Mouse (Mus musculus) liver, embryonic 12.5 days (tissue): ENCODE results near the gene Gm10647. TPM values are rescaled to one million over a fixed set of nuclear protein-coding genes. Genes with fewer than 3 reads are reported as not detected.
"Not testable (repeated sequence)": the region's sequence is repeated elsewhere in the genome, so short reads cannot be mapped to it uniquely, and the experiment has no call there.

Experiments
- ATAC-seq: fragments of 200-750 bp; cut with Nextera tagmentation; 2 replicates; pipeline ENCODE4 v1.8.0; 2017; ENCODE audit warnings: moderate number of reproducible peaks, mild to moderate bottlenecking, moderate library complexity
- H3K27ac ChIP-seq: fragments of 300-500 bp; sonication (generic); 2 replicates; pipeline ENCODE4 v1.5.1; 2016; ENCODE audit warnings: mild to moderate bottlenecking
- H3K27me3 ChIP-seq: fragments of 300-500 bp; sonication (generic); replicated peaks from 2 replicates; pipeline ENCODE4 v1.6.1; 2016; ENCODE audit warnings: mild to moderate bottlenecking, moderate library complexity
- H3K36me3 ChIP-seq: fragments of 300-500 bp; sonication (generic); 2 replicates; pipeline ENCODE4 v1.6.1; 2016; ENCODE audit warnings: mild to moderate bottlenecking, moderate library complexity
- H3K4me1 ChIP-seq: fragments of 300-500 bp; sonication (generic); 2 replicates; pipeline ENCODE4 v1.6.1; 2016
- H3K4me2 ChIP-seq: fragments of 300-500 bp; sonication (generic); 2 replicates; pipeline ENCODE4 v1.6.1; 2016; ENCODE audit warnings: mild to moderate bottlenecking, moderate library complexity
- H3K4me3 ChIP-seq: fragments of 300-500 bp; sonication (generic); 2 replicates; pipeline ENCODE4 v1.5.1; 2016; ENCODE audit warnings: mild to moderate bottlenecking, moderate library complexity
- H3K9ac ChIP-seq: fragments of 300-500 bp; sonication (generic); 2 replicates; pipeline ENCODE4 v1.6.1; 2016; ENCODE audit warnings: mild to moderate bottlenecking, moderate library complexity
- H3K9me3 ChIP-seq: fragments of 300-500 bp; sonication (generic); replicated peaks from 2 replicates; pipeline ENCODE4 v1.6.1; 2016; ENCODE audit warnings: mild to moderate bottlenecking, moderate library complexity
- WGBS: fragments of 180-500 bp; shearing (Covaris S2); methylation state at CpG from one replicate; pipeline ENCODE4 v1.1.7; 2016; ENCODE audit not compliant: insufficient replicate concordance; 5-methylcytosine and 5-hydroxymethylcytosine counted together
- polyA plus RNA-seq: library from polyadenylated mRNA; unstranded; fragments of >200 nt; fragmentation: Nextera tagmentation; extraction: Ambion mirVana; gene quantifications from 2 replicates; pipeline ENCODE4 v1.2.1, GENCODE M21; 2016

The Gm10647 gene
- polyA plus RNA-seq = 0.07 and 0.15 TPM in 2 replicates

- no peak for ATAC-seq
- peaks cover 20% of the 10 kb centered on the region for H3K4me1 ChIP-seq
- H3K27ac ChIP-seq = peak within 1 kb of the TSS; percentile 80; the same call in 1 of the 2 replicates
- H3K9ac ChIP-seq = peak within 1 kb of the TSS; percentile 43
- peaks cover 24% of the 10 kb centered on the region for H3K27me3 ChIP-seq
- H3K9me3 ChIP-seq = no peaks in the 10 kb centered on the region
- peak within 1 kb of the TSS; percentile 97 for H3K4me2 ChIP-seq
- no peaks in the 10 kb centered on the region for H3K36me3 ChIP-seq
- H3K4me3 ChIP-seq = peak within 1 kb of the TSS; percentile 63
- 71% methylated on average over 5 of the region's 5 CpGs for WGBS
Observed at GRCm38 (mm10) chr9:66796739-66797138, at the start of gene Gm10647. Gene Gm10647 (plus strand): TSS chr9:66797039.

- H3K9ac ChIP-seq = no peak overlapping the region
- H3K27ac ChIP-seq = no peak overlapping the region
- no peaks in the 10 kb centered on the region for H3K27me3 ChIP-seq
- H3K9me3 ChIP-seq = no peaks in the 10 kb centered on the region
- no peak overlapping the region for H3K4me2 ChIP-seq
- no peaks in the 10 kb centered on the region for H3K36me3 ChIP-seq
- no peaks in the 10 kb centered on the region for H3K4me1 ChIP-seq
- no peak for ATAC-seq
- no peak overlapping the region for H3K4me3 ChIP-seq
- WGBS = 77% methylated on average over 15 of the region's 15 CpGs
Observed at GRCm38 (mm10) chr9:66748390-66748789, 48.4 kb upstream of the Gm10647 start.

GRCm38 (mm10) chr9:66752849-66753248, 44.0 kb upstream of the Gm10647 start:
- Histone ChIP-seq H3K4me2 (no peak overlapping the region), H3K9me3 (no peaks in the 10 kb centered on the region), H3K4me3 (no peak overlapping the region), H3K27me3 (no peaks in the 10 kb centered on the region), H3K36me3 (no peaks in the 10 kb centered on the region), H3K9ac (no peak overlapping the region), H3K27ac (no peak overlapping the region), H3K4me1 (no peaks in the 10 kb centered on the region)
- no peak for ATAC-seq
- WGBS = 66% methylated on average over 6 of the region's 6 CpGs

- Histone ChIP-seq H3K27me3 (no peaks in the 10 kb centered on the region), H3K36me3 (no peaks in the 10 kb centered on the region), H3K4me3 (no peak overlapping the region), H3K4me2 (no peak overlapping the region), H3K9me3 (no peaks in the 10 kb centered on the region), H3K27ac (no peak overlapping the region), H3K4me1 (no peaks in the 10 kb centered on the region), H3K9ac (no peak overlapping the region)
- 26% methylated on average over 1 of the region's 1 CpGs for WGBS
- ATAC-seq = no peak
Observed at GRCm38 (mm10) chr9:66760991-66761390, 35.8 kb upstream of the Gm10647 start.

GRCm38 (mm10) chr9:66768721-66769120, 28.1 kb upstream of the Gm10647 start:
- 67% methylated on average over 1 of the region's 1 CpGs for WGBS
- no peak for ATAC-seq
- no peak overlapping the region for H3K9ac ChIP-seq
- H3K36me3 ChIP-seq = no peaks in the 10 kb centered on the region
- H3K27ac ChIP-seq = no peak overlapping the region
- H3K9me3 ChIP-seq = no peaks in the 10 kb centered on the region
- H3K27me3 ChIP-seq = no peaks in the 10 kb centered on the region; the same call in 1 of the 2 replicates
- H3K4me1 ChIP-seq = no peaks in the 10 kb centered on the region
- H3K4me2 ChIP-seq = no peak overlapping the region
- no peak overlapping the region for H3K4me3 ChIP-seq

GRCm38 (mm10) chr9:66769275-66769674, 27.6 kb upstream of the Gm10647 start:
- no peak overlapping the region for H3K27ac ChIP-seq
- H3K4me2 ChIP-seq = no peak overlapping the region
- no peak for ATAC-seq
- no peaks in the 10 kb centered on the region; the same call in 1 of the 2 replicates for H3K27me3 ChIP-seq
- 53% methylated on average over 3 of the region's 3 CpGs for WGBS
- no peaks in the 10 kb centered on the region for H3K9me3 ChIP-seq
- H3K4me3 ChIP-seq = no peak overlapping the region
- H3K9ac ChIP-seq = no peak overlapping the region
- no peaks in the 10 kb centered on the region for H3K4me1 ChIP-seq
- no peaks in the 10 kb centered on the region for H3K36me3 ChIP-seq

- Histone ChIP-seq H3K9ac (no peak overlapping the region), H3K36me3 (no peaks in the 10 kb centered on the region), H3K9me3 (no peaks in the 10 kb centered on the region), H3K4me2 (no peak overlapping the region), H3K27me3 (no peaks in the 10 kb centered on the region; the same call in 1 of the 2 replicates), H3K4me1 (no peaks in the 10 kb centered on the region), H3K4me3 (no peak overlapping the region), H3K27ac (no peak overlapping the region)
- no peak for ATAC-seq
Observed at GRCm38 (mm10) chr9:66770701-66771100, 26.1 kb upstream of the Gm10647 start.

GRCm38 (mm10) chr9:66784552-66784951, 12.3 kb upstream of the Gm10647 start:
- not testable (repeated sequence) for H3K27ac ChIP-seq, H3K27me3 ChIP-seq, H3K36me3 ChIP-seq, H3K4me3 ChIP-seq, H3K4me1 ChIP-seq, H3K4me2 ChIP-seq, H3K9ac ChIP-seq, H3K9me3 ChIP-seq, ATAC-seq
- WGBS = 53% methylated on average over 2 of the region's 3 CpGs

GRCm38 (mm10) chr9:66787821-66788220, 9.0 kb upstream of the Gm10647 start:
- no peaks in the 10 kb centered on the region for H3K9me3 ChIP-seq
- H3K27ac ChIP-seq = no peak overlapping the region
- H3K4me2 ChIP-seq = no peak overlapping the region
- 13% methylated on average over 2 of the region's 2 CpGs for WGBS
- no peak overlapping the region for H3K9ac ChIP-seq
- H3K4me1 ChIP-seq = no peaks in the 10 kb centered on the region
- H3K4me3 ChIP-seq = no peak overlapping the region
- H3K36me3 ChIP-seq = no peaks in the 10 kb centered on the region
- H3K27me3 ChIP-seq = peaks cover 4% of the 10 kb centered on the region; the same call in 1 of the 2 replicates
- no peak for ATAC-seq

GRCm38 (mm10) chr9:66794629-66795463, 2.0 kb upstream of the Gm10647 start:
- H3K27ac ChIP-seq = peak overlapping the region; percentile 43
- ATAC-seq = no peak
- 3% methylated on average over 43 of the region's 43 CpGs for WGBS

GRCm38 (mm10) chr9:66795464-66796324, 1.1 kb upstream of the Gm10647 start, which contains the start of gene Aph1b:
Gene Aph1b (minus strand): TSS chr9:66795490.
- peaks cover 16% of the 10 kb centered on the region for H3K4me1 ChIP-seq
- H3K9me3 ChIP-seq = no peaks in the 10 kb centered on the region
- H3K27ac ChIP-seq = peak within 1 kb of the TSS; percentile 80
- no peaks in the 10 kb centered on the region for H3K36me3 ChIP-seq
- H3K27me3 ChIP-seq = peaks cover 21% of the 10 kb centered on the region
- H3K9ac ChIP-seq = peak within 1 kb of the TSS; percentile 69
- peak within 1 kb of the TSS; percentile 63 for H3K4me3 ChIP-seq
- peak; percentile 97 for ATAC-seq
- peak within 1 kb of the TSS; percentile 97 for H3K4me2 ChIP-seq
- under 1% methylated on average over 42 of the region's 42 CpGs for WGBS

More at GRCm38 (mm10) chr9:66794629-66795463, 2.0 kb upstream of the Gm10647 start:
- Histone ChIP-seq H3K4me3 (peak overlapping the region; percentile 63), H3K36me3 (no peaks in the 10 kb centered on the region), H3K9ac (peak overlapping the region; percentile 69), H3K4me2 (peak overlapping the region; percentile 97), H3K27me3 (peaks cover 25% of the 10 kb centered on the region), H3K4me1 (peaks cover 16% of the 10 kb centered on the region), H3K9me3 (no peaks in the 10 kb centered on the region)

- WGBS = 19% methylated on average over 12 of the region's 12 CpGs
- H3K4me1 ChIP-seq = peaks cover 17% of the 10 kb centered on the region
- peaks cover 49% of the 10 kb centered on the region for H3K27me3 ChIP-seq
- no peak overlapping the region for H3K9ac ChIP-seq
- H3K4me2 ChIP-seq = peak overlapping the region; percentile 39
- H3K27ac ChIP-seq = no peak overlapping the region
- H3K4me3 ChIP-seq = no peak overlapping the region
- H3K9me3 ChIP-seq = no peaks in the 10 kb centered on the region
- no peaks in the 10 kb centered on the region for H3K36me3 ChIP-seq
- ATAC-seq = 0 out of 2 replicates have a peak, but pooled peaks have one; percentile 21
Observed at GRCm38 (mm10) chr9:66801947-66802346, 5.1 kb downstream of the Gm10647 start.
